Mouse (Mus musculus): Measurements from ENCODE around the gene Cers6.

The Cers6 gene

DNA sequence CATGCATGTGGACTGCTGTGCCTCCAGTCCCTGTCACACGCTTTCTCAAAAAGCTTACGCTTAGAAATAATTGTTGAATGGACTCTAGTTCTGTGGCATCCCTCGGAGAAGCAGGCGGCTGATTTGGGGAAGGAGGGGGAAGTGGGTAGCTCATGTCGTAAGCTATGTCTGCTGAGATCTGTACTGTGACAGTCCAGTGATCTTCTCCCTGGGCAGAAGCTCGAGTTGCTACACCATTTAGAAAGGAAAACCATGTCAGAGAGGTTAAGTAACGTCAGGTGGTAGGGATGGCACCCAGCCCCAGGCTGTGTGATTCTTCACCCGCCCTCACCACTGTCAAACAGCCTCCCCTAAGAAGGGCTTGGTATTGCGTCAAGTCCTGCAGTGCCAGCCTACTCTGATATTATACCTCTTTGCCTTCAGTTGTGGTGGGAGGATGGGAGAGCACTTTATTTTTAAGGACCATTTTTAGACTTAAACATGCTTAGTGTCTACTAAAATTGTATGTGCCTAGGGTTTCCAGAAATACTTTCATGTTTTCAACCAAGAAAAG is 154.0 kb downstream of the Cers6 start:
- no peak for DNase-seq (ENCODE audit: low read depth, low spot score)

DNA sequence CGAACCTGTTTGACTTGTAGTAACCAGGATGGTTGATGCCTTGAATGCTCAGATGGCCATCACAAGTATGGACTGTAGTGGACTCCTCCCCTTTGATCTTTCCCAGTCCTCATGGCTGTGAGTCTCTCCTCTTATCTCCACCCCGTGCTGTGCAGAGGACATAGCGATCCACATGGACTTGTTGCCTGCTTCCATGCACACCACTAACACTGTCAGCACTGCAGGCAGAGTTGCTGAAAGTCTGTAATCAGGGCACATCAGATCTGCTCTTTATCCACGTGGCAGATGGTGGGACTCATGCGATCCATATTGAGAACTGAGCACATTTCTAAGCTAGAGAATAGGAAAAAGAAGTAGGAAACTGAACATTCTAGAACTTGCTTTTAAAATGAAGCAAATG is 154.6 kb downstream of the Cers6 start:
- DNase-seq (ENCODE audit: low read depth, low spot score) = no peak

DNA sequence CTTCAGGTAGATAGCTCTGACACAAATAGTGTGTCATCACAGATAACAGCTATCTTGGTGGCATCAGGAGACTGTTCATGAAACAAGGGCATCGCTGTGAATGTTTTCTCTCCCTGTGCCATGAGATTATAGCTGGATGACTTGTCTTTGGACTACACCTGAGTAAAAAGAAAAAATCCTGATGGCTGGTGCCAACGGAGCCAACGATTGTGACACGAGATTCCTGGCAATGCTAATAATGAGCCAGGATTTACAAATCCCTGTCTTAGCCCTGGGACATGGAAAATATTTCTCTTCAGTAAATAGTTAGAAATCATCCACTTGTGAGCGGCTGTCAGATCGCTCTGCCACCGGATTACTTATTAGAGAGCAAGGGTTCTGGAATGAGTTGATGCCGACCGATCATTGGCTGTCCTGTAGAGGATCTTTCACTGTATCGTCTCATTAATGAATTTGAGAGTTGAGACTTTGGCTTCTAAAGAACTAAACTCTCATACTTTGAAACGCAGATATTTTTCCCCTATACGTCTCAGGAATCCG is 157.9 kb downstream of the Cers6 start:
- no peak for DNase-seq (ENCODE audit: low read depth, low spot score)

DNA sequence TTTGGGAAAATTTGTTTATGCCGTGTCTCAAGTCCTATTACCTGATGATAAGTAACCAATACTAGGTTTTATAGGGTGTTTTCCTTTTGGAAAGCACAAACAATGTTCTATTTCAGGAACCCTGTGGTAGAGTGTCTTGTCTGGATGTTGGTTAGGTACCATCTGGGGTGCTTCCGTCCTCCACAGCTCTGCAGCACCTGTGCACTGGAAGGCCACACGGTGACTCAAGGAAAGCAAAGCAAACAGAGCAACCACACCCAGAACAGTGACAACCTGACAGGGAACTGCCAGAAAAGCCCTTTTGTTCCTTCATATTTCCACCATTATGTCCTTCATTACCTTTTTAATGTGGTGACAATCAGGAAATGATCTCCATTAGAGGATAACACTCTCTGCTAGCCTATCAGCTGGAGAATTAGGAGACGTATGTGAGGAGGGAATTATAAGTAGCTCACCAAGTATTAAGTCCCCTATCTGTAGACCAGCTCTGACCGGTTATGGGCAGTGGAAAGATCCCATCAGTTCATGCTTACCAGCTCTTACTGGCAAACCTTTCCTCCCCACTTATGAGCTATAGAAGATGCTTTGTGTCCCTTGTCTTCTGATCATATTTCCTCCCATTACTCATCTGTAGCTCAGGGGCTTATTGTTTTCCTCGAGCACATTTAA is 158.7 kb downstream of the Cers6 start:
- no peak for DNase-seq (ENCODE audit: low read depth, low spot score)

DNA sequence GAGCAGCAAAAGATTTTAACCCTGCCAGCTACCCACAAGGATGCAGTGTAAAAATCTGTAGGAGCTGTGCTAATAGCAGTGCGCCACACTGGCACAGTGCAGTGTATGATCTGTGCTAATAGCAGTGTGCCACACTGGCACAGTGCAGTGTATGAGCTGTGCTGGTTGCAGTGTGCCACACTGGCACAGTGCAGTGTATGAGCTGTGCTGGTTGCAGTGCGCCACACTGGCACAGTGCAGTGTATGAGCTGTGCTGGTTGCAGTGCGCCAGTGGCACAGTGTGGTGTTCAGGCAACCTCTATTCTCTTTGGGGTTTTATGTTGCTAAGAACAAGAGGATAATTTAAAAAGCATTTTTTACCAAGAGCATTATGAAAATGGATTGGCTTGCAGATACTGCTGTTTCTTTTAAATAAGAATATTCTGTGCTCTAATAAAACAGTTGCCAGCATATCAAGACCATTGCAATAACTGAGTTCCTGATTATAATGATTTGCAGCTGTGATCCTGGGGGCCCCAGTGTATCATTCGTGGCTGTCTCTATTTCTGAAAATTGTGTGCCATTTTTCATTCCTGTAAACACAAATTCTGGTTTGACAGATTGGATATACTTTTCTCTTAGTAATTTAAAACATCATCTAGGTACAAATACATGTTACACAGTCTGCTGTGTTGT is 159.5 kb downstream of the Cers6 start:
- DNase-seq (ENCODE audit: low read depth, low spot score) = no peak

DNA sequence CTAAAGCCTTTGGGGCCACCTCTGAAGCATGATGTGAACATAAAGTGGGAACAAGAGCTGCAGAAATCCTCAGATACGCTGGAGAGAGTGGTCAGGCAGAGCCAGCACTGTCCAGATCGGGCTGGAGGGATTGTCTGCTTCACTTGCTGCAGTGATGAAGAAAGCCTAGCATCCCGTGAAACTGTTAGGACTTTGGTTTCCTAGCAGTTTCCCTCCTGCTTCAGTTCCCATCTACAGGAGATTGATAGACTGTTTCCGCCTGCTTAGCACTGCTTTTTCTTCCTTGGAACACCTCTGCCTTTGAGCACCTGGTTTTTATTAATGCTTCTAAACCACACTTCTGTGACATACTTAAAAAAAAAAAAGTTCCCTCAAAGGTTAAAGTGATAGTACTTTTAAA is 160.3 kb downstream of the Cers6 start:
- no peak for DNase-seq (ENCODE audit: low read depth, low spot score)

DNA sequence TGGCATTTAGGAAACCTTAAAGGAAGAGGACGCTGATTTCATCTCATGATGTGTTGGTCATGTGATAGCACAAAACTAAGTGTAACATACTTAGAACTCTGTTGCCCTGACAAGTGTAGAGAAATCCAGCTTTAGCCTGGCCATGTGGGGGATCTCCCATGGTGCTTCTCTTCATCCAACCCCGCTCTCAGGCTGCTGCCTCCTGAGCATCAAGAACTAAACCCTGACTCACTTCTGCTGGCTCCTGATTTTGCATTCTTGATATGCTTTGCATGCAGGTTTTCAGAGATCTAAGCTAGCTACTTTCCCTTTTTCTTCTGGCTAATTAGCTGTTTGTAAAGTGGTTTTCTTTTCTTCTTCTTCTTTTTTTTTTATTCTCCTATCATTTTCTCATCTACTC is 163.6 kb downstream of the Cers6 start:
- no peak for DNase-seq (ENCODE audit: low read depth, low spot score)

DNA sequence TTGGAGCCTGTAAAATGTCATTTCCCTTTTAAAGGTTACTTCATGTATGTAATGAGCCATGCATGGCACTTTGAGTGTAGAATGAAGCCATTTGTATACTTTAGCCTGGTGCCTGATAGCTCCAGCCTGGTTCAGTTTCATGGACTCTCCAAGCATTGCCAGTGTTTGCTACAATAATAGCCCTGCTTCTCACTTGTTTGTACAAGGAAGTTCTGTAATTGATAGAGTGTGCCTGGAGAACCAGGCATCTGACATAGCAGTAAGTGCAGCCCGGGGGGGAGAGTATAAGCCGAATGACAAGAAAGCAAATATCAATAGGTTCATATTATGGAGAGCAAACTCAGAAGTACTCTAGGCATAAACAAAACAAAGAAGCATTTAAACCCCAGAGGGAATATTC is 171.3 kb downstream of the Cers6 start:
- no peak for DNase-seq (ENCODE audit: low read depth, low spot score)

DNA sequence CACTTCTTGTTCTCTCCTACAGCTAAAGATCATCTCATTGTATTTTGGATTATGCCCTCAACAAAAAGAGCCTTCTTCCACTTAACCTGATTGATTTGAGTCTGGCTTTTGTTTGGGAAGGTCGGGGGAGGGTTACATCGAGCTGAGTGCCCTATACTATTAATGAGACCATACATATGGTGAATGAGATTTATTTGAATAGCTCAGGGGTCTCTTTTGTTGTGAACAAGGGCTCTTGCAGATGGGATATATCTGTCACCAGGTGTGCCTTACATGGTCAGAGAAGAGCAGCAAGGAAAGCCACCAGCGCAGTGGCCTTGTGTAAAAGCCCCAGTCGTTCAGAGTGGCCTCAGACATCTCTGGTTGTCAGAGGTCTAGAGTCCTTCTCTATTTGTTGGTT is 174.2 kb downstream of the Cers6 start:
- peak; percentile 25 for DNase-seq (ENCODE audit: low read depth, low spot score)

DNA sequence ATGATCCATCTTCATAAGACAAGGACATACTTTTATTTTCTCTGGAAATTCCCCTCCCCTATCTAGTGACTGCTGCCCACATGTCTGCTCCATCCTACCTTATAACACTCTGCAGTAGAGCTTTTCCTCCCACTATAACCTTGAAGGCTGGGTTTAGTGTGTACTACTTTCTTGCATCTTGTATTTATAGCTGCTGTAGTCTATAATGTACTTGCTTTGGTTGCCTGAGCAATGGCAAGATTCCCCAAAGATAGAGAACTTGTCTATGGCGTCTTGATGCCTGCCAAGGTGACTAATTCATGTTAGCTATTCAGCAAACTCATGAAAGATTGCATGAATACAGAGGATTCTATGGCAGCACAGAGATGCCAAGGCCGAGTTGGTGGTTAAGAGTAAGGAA is 176.1 kb downstream of the Cers6 start:
- no peak for DNase-seq (ENCODE audit: low read depth, low spot score)

DNA sequence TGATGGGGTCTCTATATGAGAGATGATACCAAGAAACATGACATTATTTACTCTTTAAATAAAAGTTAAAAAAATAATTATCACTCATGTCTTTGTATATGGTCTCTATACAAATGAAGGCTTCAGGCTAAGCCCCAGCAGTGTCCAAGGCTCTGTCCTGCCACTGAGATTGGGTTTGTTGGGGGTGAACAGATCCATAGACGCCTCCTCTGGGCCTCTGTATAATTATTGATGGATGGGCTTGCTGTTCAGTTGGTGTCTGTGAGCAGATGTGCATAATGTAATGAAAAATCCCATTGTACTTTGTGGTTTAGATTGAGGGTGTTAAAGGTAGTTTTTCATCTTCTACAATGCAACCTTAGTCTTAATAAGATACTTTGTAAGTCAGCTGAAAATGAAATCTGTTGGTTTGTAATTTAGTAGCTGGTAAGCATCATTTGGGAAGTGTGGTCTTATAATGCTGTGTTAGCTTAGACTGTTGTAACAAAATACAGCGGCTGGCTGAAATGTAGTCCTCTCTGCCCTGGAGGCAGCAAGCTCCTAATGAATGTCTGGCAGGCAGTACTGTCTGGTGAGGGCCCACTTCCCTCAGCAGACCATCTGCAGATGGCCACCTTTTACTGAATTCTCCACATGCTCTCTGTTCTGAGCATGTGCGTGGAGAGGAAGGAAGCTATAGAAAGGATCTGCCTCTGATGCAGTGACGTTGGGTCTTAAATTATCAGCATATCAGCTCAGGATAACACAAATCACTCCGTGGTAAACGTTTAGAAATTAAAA is 181.3 kb downstream of the Cers6 start:
- no peak for DNase-seq (ENCODE audit: low read depth, low spot score)

DNA sequence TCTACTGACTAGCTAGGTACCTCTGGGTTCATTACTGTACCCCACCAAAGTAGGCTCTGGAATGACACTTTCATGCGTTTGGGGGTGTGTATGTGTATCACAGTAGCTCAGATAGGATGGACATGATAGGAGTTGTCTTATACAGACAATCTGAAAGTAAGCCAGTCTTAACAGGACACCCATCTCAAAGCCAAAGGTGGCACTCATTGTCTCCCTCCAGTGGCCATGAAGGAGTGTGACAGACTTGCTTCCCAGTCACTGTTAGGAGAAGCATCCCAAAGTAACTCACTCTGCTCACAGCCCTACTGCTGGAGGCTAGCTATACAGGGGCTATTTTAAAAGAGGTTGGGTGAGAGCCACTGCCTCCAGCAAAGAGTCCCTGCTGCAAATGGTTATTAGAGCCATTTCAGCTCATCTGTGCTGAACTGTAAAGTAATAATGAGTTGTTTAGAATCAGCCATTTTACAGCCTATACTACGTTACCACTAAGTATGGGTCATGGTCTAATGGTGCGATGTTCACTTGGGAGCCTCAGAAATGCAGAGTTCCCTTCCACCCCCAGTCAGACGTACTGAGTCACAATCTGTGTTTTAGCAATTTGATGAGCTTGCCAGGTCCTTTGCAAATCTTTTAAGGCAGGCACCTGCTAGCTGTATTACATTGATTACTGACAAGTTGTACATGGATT is 182.3 kb downstream of the Cers6 start:
- peak; percentile 88 for DNase-seq (ENCODE audit: low read depth, low spot score)

DNA sequence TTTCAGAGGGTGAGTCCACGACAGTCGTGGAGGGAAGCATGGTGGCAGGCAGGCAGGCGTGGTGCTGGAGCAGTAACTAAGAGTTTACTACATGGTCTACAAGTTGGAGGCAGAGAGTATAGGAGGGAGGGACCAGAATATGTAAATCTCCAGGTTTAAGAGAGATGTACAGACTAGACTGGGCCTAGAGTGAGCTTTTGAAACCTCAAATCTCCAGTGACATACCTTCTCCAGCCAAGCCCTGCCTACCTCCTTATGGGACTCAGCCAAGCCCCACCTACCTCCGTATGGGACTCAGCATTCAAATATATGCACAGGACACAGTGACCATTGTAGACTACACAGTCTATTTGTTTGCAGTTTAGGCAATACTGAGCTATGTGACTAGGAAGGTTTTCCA is 184.7 kb downstream of the Cers6 start:
- DNase-seq (ENCODE audit: low read depth, low spot score) = peak; percentile 63

DNA sequence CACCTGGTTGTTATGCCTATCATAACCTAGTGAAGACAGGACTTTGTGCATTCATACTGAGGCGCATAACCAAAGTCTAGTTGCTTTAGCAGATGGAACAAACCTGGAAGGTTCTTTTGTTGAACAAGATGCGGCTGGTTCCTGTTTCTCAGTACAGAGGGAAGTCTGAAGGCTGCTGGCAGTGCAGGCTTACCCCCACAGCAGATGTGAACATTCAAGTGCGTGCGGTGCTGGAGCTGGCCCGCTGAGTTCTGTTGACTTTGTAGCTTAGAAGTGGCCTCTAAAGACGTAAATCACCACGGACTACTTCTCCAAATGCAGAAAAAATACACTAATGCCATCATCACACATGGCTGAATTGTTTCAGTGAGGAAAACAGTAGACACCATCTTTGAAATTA is 186.1 kb downstream of the Cers6 start:
- peak; percentile 56 for DNase-seq (ENCODE audit: low read depth, low spot score)

DNA sequence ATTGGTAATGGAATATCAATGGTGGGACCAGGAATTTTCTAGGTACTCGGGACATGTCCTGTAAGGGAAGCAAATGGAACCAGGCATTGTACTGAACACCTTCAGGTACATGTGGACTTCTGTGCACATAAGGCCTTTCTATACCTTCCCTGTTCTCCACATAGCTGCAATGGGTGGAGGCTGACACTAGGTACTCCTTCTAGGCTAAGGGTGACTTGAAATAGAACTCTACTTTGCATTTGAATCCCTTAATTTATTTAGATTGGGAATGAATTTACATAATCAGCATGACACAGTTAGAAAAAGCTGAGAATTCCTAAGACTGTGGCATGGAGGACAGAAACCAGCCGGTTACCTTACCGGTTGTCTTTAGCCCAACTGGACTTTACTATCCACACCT is 186.6 kb downstream of the Cers6 start:
- DNase-seq (ENCODE audit: low read depth, low spot score) = peak; percentile 91

DNA sequence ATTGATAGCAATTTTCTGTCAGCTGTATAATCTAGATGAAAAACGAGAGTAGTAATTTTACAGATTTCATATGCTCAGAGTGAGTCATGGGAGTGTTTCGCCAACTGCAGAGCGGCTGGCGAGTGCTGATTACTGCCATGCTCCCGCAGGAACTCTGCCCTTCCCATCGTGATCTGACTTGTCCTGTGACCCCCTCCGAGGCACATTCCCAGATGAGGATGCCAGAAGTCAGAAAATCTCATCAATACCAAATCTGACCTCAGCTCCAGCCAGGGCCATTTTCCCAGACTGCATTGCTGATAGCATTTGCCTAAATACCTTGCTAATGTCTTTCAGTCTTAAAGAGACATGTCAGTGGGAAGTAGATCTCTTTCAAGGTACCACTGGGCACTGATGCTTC is 187.9 kb downstream of the Cers6 start:
- peak; percentile 57 for DNase-seq (ENCODE audit: low read depth, low spot score)

DNA sequence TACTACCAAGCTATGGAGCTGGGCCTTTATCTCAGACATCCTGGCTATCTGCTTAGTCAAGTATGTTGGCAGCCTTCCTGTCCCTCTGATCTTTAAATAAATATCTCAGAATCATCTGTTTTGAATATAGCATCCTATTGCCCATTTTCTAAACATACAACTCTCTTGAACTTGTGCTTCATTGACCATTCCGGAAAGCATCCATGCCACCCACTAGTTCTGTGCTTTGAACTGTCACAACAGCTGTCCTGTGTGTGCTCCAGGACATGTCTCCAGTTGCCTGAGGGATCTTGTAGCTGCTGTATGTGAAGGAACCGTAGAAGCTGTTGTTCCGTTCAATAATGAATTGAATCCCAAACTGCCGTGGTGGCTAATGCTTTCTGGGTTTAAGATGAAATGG is 188.9 kb downstream of the Cers6 start:
- DNase-seq (ENCODE audit: low read depth, low spot score) = no peak

DNA sequence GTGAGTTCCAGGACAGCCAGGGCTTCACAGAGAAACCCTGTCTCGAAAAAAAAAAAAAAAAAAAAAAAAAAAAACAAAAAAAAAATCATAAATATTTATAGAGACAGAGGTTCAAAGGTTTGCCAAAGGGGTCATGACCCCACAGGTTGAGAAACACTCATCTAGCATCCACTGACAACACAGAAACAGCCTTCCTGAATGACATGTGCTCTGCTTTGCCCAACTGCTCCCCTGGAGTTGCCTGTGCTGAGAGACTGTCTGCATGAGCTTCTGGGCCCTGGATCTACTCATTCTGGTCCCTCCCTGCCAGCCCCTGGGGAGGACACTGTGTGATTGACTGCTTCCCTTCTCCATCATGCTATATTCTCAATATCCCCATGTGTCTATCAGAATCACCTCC is 190.4 kb downstream of the Cers6 start:
- DNase-seq (ENCODE audit: low read depth, low spot score) = no peak

DNA sequence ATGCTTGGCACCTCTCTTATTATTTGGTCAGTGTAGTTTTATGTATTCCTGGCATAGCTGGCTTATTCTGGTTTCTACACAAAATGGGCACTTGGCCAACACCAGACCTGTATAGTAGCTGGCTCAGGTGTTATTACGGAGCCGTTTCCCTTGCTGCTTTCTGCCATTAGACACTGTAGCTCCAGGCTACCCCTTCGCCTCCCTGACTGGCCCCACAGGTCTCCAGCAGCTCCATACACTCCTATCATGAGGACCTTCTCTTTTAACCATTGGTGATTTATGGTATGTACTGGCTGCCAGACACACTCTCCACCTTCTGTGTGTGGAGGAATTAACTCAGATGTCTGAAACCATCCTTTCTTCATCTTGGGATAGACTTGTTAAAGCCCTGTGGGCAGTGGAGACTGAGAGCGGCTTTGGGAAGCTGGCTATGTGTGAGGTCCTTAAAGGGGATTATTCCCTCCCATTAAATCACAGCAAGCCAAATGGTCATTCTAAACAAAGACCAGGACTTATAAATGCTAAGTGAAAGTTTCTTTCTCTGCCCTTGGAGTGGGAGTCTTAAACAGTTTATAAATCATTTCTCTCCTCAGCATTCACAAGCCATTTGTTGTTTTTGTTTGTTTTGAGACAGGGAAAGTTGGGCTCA is 192.1 kb downstream of the Cers6 start:
- DNase-seq (ENCODE audit: low read depth, low spot score) = no peak

DNA sequence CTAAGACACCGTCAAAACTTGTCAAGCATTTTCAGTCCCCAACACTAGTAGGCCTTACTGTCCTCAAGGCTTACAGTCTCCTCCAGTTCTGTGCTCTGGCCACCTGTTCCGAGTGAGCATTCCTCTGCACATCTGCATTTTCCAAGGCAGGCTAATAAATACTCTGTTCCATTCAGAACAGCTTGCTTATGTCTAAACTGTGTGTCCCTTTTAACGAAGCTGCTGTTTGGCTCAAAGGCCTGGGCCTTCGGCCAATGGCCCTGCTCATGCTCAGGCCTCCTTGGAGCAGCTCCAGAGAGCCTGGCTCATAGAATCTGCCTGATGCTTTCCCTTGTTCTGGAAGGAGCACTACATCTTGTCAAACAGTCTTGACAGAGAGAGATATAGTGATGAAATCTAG is 193.0 kb downstream of the Cers6 start:
- no peak for DNase-seq (ENCODE audit: low read depth, low spot score)

DNA sequence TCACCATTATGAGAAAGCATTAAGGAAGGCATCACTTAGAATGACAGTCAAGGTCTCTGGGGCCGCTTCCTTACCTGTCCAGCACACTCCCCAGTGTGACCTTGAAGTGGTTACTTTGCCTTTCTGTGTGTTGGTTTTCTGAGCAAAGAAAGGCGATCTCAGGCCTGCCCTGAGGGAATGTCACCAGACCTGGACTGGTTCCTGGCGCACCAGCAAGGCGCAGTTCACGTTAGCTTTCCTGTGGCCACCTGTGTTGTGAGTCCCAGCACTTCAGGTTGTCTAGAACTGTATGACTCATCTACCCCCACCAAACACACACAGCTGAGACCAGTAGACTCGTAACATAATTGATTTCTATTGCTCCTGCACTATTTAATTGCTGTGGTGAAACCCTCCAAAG is 193.9 kb downstream of the Cers6 start:
- peak; percentile 43 for DNase-seq (ENCODE audit: low read depth, low spot score)
